Mouse (Mus musculus): ENCODE data around the gene Vars.

DNA sequence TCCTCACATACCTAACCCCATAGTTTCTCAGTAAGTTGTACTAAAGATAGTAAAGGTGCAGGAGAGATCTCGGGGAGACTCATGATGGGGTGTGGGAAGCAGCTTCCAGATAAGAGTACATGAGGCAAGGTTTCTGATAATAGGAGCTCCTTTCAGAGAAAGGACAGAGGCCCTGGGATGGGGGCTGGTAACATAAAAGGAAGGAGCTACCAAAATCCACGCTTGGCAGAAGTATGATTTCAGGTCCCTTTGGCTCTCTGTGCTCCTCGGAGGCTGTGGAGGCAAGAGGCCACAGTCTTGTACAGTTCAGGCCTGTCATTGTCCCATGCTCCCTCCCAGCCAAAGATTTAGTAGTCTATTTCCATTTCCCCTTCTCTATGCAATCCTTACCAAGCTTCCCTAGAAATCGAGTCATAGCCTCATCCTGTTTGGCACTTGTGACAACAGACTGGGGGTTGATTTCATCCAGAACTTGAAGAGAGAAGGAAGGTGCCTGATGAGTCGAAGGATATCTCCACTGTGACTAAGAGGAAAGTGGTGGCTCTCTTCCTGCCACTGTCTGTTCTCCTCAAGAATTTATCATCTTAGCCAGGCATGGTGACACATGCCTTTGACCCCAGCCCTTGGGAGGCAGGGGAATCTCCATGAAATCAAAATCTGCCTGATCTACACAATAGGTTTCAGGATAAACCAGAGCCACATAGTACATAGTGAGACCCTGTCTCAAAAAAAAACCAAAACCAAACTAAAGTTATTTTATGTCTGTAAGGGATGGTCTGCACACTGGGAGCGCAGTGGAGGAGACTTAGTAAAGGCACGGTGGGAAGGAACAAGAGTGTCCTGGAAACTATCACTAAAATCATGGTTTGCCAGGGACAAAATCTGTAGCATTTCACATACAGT lies 44.4 kb downstream of the Vars start:
- no peak for TF ChIP-seq CTCF (IDR thresholded peaks at IDR 0.05; ENCODE audit: low read depth)
- no peak for TF ChIP-seq EP300 (optimal IDR thresholded peaks at IDR 0.05)
